Mouse (Mus musculus) fat pad, adult 2 months (tissue): ENCODE data around the gene Lhpp.

Experiments used
- DNase-seq: peaks from one replicate; pipeline ENCODE4 v3.0.0-alpha.2; 2011; ENCODE audit warnings: low read depth, low spot score; ENCODE audit errors: extremely low read depth

Gene Lhpp

DNA sequence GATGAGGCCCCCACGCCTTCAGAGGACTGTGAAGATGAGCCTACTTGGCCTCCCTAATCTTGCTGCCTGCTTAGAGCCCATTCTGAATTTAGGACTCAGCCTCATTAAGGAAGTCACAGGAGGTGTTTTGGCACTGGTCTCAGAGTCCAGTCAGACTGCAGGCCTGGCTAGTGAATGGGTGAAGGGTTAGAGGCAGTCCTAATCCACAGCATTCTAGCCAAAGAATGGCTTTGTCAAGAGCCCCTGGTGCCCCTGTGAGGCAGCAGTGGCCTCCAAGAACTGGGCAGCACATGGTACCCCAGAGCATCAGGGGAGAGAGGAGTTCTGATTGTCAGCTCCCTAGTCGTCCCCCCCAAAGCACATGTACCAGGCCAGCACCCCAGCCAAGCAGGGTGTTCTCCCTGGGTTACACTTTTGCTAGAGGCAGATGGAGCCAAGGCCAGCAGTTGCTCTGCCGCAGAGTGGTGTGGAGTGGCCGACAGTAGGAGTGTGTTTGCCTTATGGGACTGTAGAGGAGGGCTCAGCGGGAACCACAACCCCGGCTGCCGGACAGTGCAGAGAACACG, 94.0 kb downstream of the Lhpp start:
- DNase-seq = no peak

DNA sequence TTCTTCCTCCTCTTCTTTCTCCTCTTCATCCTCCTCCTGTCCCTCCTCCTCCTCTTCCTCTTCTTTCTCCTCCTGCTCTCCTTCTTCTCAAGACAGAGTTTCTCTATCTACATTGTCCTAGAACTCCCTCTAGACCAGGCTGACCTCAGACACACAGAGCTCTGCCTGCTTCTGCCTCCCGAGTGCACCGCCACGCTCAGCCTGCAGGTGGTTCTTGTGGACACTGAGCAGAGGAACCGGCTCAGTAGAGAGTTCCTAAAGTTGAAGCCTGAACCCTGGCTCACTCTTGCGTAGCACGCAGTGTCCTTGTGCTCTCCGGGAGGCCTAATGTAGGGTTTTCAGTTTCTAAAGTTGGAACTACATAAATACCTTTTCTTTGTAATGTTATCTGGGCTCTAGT, 94.7 kb downstream of the Lhpp start:
- no peak for DNase-seq

DNA sequence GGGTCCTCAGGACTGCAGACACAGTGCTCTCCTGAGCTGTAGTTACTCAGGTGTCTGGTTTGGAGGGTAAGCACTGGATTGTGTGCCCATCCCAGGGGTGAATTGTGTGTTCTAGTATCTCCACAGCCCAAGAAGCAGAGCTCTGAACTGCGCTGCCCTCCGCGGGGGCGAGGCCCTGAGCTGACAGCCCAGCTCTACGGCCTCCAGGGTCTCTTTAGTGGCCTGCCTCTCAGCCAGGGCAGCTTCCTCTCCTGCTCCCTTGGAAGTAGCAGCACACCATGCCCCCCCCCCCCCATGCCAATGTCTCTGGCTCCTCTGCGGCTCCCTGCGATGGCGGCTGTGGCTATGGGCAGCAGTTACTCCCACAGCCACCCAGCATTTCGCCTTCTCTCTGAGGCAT, 101.1 kb downstream of the Lhpp start:
- no peak for DNase-seq

DNA sequence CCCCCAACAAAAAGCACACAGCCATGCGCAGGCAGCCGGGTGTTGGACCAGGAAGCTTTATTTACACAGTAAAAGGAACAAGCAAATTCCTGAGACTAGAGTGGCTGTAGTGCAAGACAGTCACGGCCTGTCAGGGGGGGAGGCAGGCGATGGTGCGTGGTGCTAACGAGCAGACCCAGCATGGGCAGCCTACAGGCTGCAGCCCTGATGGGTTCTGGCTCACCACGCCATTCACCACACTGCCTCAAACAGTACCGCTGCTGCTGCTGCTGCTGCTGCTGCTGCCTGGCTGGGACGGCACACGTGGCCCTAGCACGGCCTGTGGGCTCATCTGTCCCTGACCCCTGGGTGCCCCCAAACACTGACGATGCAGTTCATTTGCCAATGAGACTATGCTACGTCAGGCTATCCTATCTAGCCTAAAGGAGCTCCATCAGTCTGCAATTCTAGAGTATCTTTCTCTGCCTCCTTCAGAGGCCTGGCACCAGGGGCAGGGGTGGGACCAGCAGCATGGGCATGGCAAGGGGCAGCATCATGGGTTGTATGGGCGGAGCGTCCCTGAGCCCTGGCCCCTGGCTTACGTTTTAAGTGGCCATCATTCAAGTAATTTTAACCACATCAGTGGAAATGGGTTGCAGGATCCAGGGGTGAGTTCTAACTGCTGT, 101.7 kb downstream of the Lhpp start:
- DNase-seq = no peak

DNA sequence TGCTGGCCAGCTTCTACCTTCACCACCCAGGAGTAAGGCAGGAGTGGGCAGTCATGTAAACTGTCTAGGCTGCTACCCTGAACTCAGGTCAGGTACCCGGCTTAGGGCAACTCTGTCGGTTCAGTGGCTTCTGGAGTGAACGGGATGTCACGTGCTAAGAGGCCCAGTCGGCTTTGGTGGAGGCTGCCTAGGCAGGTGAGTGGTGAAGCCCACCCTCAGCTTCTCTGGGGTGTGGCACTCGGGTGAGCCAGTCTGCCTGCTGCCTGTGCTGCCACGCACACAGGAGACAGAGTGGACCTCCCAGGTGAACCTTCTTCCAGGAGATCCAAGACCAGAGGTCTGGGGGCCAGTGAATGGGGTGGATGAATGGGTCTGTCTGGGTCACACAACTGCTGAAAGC, 102.5 kb downstream of the Lhpp start:
- DNase-seq = no peak

DNA sequence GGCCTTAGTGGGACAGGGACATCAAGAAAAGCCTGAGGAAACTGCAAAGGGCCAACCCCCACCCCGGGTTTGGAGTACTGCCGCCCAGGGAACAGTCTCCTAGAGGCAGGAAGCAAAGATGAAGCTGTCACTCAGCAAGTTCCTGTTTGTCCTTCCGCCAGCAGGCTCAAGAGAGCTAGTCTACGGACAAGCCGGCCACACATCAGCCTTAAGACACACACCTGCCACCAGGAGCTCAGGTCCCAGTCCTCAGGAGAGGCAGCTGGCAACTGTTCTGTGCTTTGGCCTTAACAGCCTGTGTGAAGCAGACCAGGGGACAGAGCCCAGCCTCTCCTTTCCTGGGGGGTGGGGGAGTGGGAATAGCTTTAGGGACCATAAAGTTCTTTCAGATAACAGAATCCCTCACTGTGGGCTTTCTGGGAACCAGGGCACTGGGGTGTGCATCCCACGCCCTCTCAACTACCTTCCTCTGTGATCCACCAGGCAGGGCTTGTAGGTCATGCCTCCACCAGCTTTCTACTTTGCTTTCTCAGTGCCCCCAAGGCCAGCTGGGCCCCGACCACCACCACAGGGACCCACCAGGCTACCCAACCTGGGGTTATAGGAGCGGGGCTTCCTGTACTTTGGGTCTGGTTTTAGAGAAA, 103.2 kb downstream of the Lhpp start:
- DNase-seq = no peak

DNA sequence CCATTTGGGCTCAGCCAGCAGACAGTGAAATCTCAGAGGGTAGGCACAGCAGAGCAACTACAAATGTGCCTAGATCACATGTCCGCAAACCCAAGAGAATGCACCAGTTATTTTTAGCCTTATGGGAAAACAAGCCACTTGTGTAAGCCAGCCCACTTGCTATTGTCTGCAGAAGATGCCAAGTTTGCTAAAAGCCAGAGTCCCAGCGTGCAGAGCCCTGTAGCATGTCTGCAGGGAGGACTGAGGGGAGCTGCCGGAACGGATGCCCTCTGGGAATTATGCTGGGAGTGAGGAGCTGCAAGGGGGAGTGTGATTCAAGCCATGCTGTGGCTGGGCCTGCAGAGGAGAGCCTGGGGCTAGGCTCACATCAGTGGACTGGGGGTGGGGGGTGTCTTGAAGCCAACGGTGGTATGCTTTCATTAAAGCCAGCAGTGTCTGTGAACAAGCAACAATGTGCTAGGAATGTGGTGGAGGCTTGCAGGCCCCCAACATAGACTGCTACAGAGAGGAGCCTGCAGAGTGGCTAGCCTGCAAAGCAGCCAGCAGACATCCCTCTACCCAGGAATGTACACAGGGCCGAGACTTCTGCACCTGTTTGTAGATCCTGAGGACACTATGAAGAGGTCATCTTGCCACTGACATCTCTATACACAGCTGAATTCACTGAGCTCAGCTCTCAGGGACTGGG, 103.9 kb downstream of the Lhpp start:
- no peak for DNase-seq

DNA sequence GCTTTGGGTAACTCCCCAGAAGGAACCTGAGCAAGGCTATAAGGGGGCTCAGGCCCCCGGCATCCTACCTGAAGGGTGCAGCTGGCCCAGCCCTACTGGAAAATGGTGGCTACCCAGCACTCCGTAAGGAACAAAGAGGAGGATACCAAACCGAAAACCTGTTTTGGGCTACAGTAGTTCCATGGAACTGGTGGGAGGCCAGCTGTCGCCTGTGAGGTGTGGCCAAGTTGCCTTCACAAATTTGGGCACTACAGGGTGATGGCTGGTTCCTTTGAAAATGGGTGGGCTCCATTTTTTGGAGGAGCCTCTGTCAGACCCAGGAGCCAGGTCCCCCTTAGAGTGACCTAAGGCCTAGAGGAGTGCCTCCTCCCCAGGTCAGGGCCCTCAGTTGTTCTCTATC, 104.8 kb downstream of the Lhpp start:
- no peak for DNase-seq

DNA sequence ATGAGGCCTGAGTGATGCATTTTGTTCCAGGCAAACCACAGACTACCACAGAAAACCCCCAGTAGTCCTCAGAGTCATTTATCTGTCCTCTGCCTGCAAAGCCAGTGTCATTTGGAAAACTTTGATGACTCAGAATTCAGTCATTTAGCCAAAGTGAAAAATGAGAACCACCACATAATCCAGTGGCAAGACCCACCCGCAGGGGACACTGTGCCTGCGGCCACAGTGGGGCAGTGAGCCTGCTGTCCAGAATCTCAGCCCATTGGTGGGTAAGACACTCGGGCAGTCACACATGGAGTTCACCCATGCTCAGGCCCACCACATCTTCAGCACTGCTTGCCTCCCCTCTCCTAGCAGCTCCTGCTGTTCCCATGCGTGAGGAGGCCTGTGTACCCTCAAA, 109.1 kb downstream of the Lhpp start:
- DNase-seq = no peak

DNA sequence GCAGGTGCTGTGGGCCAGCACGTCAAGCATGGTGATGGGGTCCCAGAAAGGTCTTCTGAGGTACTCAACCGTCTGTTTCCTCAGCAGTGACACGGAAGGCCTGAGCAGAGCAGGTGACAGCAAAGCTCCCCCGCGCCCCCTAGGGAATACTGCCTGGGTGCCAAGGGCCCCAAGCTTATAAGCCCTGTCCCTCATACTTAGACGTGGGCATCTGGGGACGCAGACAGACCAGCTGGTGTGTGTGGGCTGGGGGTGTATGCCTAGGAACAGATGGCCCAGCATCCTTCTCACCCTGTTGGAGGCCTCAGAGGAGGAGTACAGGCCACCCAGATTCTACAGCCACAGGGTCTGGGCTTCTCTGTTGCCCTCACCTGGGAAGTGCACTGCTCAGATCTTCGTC, 110.1 kb downstream of the Lhpp start:
- DNase-seq = no peak

DNA sequence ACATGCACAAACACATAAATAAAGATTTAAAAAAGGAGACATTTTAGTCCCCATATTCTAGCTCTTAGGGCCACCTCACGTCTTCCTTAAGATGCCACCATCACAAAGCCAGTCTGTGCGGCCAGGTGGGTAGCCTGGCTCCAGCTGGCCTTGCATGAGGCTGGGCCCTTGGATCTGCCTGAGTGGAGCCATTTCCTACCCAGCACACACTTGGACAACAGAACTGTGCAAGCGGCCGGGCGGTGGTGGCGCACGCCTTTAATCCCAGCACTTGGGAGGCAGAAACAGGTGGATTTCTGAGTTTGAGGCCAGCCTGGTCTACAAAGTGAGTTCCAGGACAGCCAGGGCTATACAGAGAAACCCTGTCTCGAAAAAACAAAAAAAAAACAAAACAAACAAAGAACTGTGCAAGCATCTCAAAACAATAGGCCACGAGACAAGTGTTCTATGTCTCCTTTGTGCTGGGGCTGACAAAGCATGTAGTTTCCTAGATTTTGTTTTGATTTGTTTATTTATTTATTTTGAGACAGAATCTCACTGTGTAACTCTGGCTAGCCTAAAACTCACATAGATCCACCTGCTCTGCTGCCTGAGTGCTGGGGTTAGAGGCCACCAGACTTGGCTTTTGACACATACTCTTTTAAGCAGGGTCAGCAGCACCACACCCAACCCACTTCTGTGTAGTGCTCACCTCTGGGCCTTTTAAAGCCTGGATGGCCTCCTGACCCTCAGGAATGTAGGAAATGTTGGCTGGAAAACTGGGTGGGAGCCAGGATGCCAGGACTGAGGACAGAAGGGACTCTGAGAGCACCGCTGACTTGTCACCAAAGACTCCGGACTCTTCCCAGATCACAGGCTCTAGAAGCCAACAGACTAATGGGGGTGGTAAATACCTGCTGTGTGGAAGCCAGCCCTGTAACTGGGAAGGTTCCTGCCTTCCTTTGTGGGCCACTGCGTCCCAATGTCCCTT, 112.2 kb downstream of the Lhpp start:
- DNase-seq = no peak

DNA sequence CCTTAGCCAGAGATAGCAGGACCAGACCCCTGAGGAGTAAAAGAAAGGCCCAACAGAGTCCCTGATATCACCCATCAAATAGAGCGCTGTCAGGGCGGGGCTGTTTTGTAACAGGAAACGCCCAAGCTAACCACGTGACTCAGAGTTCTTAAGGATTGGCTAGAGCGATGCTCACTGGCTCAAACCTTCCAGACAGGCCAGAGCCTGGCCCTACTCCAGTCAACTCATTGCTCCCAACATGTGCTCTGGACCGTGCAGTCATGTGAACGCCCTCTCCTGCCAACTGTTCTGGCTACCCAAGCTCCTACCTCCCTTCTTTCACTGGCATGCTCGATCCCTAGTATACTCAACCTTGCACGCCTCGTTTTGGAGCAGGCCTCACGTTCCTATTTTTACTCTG, 113.5 kb downstream of the Lhpp start:
- peak; percentile 46 for DNase-seq

DNA sequence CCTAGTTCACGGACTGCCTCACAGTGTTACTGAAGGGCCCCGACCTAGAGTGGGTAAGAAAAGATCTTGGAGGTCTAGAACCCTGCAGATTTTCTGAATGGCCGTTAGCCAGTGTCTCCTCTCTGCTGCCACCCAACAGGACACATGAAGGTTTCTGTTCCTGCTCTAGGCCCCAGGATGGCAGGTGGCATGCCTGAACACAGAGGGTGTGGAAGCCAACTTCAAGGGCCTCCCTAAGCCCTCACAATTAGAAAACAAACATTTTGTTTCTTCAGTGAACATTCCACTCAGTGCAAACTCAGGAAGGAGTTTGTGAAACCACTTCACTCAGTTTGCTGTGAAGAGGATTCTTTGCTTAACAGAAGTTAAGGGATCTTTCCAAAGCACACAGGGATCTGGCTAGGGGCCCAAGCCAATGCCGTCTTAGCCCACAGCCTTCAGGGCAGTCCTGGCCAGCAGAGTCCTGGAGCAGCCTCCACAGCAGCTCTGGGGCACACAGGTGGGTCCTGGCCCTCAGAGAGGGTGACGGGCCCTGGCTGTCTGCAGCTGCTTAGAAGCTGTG, 114.1 kb downstream of the Lhpp start:
- no peak for DNase-seq

DNA sequence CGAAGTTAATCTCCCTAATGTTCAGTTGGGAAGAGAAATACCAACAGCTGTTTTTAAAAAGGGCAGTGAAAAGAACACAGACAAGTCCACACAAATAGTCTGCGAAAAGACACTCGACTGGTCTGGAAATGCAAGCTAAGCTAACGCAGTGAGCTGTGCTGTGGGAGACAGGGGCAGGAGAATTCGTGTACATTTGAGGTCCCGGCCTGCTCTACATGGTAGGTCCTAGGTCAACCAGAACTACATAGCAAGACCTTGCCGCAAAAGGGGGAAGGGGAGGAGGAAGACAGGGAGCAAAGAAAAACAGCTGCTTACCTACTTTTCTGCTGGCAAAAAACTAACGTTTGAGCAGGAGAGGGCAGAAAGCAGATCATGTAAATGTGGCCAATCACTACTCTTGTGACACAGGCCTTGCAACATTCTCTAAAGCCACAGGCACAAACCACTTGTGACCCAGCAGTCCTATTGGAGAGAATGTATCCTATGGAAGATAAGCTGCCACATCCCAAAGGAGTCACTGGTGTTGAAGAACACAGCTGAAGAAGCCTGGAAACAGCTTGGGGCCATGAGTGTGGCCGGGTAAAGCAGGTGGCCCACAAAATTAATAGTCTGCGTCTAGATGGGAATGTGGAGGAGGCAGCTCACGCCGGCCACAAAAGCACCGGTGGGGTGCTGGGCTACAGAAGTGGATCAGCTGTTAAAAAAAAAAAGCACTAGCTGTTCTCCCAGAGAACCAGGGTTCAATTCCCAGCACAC, 115.8 kb downstream of the Lhpp start:
- DNase-seq = no peak

DNA sequence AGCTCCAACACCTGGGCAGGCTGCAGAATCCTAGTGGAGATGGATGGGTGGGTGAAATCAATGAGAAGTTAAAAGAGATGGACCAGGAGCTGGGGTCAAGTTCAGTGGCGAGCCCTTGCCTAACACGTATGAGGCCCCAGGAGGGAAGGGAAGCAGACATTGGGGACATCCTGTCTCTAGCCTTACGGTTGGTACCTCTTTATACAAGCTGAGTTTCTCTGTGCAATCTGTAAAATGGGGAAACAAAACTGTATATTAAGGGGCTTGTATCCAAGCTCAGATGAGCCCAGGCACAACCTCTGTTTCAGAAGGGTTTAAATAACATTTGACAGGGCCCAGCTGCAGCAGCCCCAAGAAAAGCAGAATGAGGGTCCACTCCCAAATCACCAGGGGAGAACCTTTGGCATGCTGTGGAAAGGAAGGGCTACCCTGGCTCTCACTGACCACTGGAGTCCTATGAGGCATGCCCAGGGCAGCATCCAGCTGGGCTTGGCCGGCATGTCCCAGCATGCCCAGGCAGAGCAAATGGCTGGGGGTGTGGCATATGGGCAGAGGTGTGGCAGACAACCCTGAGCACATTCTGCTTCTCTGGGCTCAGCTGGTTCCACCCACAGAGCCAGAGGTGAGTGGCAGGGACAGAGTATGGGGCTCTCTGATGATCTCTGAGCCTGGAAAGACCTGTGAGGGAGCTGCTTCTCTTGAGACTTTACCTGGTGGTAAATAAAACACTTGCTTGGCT, 118.8 kb downstream of the Lhpp start:
- DNase-seq = no peak

DNA sequence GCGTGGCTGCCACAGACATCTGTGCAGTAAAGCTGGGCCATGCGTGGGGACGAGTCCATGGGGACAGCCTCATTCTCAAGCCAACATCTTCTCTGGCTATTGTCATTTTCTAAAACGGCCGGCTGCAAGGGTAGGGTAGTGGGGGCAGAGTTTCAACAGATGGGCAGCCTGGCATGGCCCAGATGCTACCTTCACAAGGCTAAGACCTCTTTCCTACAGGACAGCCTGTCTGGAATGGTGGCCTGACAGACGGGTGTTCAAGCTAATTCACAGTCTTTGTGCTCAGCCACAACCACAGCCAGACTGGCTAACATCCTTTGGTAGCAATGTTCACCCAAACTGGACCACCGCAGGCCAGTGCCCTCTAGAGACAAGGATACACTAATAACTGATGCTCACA, 120.1 kb downstream of the Lhpp start:
- DNase-seq = no peak

DNA sequence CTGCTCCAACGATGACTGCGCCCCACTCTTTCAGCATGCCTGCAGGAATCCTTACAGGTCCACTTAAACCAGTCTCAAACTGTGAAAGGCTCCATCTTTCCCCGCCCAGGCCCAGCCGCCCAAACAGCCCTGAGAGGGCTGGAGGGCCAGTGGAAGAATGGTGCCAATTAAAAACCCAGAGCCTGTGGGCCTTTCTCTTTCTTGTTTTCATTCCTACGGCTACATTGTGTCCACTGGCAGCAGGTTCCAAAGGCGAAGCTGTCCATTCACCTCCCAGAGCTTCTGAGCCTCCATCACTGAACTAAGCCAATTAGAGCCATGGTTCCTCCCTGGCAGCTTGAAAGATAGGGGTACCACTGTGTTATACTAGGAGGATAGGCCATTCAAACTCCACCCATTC, 121.1 kb downstream of the Lhpp start:
- no peak for DNase-seq

DNA sequence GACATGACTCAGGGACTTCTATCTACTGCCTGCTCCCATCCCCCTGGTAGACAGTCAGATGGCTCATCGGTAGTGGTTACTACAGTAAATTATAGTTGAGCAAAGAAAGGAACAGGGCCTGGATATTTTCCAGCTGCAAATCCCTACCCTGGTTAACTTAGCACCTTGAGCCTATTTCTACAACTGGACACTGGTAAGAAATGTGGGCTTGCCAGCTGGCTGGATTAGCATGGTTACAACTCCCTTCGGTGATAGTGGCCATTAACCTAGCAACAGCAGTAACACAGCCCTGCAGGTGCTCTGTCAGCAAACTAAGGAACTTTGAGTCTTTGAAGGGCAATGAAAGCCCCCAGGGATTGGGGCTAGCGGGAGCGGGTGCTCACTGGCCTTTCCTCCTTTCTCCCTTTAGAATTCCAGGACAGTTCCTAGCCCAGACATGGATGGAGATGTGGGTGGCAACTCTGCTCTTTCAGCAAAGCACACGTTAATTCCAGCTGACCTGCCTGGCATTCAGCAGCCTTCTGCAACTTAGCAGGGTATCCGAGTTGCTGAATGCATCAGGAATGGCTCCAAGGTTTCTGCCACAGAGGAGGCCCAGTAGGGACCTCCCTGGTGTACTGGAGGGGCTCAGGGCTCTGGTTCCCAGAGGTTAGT, 121.8 kb downstream of the Lhpp start:
- no peak for DNase-seq

DNA sequence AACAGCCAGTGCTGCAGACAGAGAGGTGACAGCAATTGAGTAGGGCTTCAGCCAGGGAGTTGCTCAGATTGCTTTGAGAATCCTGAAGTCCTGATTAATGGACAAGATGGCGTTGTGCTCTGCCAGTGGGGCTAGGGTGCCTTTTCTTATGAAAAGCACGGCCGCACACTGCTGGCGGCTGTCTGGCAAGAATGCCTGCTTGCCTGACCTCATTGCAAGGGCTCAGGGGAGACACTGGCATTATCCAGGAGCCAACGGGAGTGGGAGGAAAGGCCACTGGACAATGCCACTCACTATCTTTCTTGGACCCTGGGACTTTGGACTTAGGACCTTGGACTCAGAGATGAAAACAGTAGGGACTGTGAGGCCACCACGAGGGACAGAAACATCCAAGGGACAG, 123.1 kb downstream of the Lhpp start:
- DNase-seq = no peak
